Mouse (Mus musculus) embryonic fibroblast, embryonic 13.5 days (primary cell): ENCODE data around the gene Arhgap23.

Experiments
- CTCF ChIP-seq: IDR thresholded peaks from 2 replicates; pipeline ENCODE4 v1.5.1; 2011; ENCODE audit warnings: mild to moderate bottlenecking, control low read depth, low read length, moderate library complexity, borderline replicate concordance; ENCODE audit not compliant: insufficient read depth
- POLR2A ChIP-seq: IDR thresholded peaks from 2 replicates; pipeline ENCODE4 v1.6.1; 2011; ENCODE audit warnings: low read depth, mild to moderate bottlenecking, control low read depth, low read length, moderate library complexity

- TF ChIP-seq CTCF = no peak
- TF ChIP-seq POLR2A = no peak
These were observed 27.8 kb downstream of the Arhgap23 start for GRCm38 (mm10) chr11:97442891-97443675.
